Mouse (Mus musculus) lung, embryonic 14.5 days (tissue): ENCODE measurements around the gene Slc39a1. TPM values are rescaled to one million over a fixed set of nuclear protein-coding genes. Genes with fewer than 3 reads are reported as not detected.
"Not testable (repeated sequence)": the region's sequence is repeated elsewhere in the genome, so short reads cannot be mapped to it uniquely, and the experiment has no call there.

Source experiments
- ATAC-seq: fragments of 200-750 bp; cut with Nextera tagmentation; 2 replicates; pipeline ENCODE4 v1.8.0; 2017; ENCODE audit warnings: mild to moderate bottlenecking, moderate TSS enrichment, moderate library complexity; ENCODE audit not compliant: insufficient read depth
- DNase-seq: peaks from one replicate; pipeline ENCODE4 v3.0.0-alpha.2; 2015
- H3K27ac ChIP-seq: fragments of 300-500 bp; sonication (generic); 2 replicates; pipeline ENCODE4 v1.5.1; 2014; ENCODE audit warnings: low read depth, mild to moderate bottlenecking, moderate library complexity
- H3K27me3 ChIP-seq: fragments of 300-500 bp; sonication (generic); 2 replicates; pipeline ENCODE4 v1.6.1; 2014; ENCODE audit warnings: low read length, control low read depth; ENCODE audit not compliant: insufficient read depth
- H3K36me3 ChIP-seq: fragments of 300-500 bp; sonication (generic); 2 replicates; pipeline ENCODE4 v1.6.1; 2014; ENCODE audit warnings: control low read depth; ENCODE audit not compliant: insufficient read depth
- H3K4me1 ChIP-seq: fragments of 300-500 bp; sonication (generic); 2 replicates; pipeline ENCODE4 v1.6.1; 2014; ENCODE audit warnings: antibody characterized with exemption, control low read depth; ENCODE audit not compliant: insufficient read depth
- H3K4me2 ChIP-seq: fragments of 300-500 bp; sonication (generic); 2 replicates; pipeline ENCODE4 v1.6.1; 2014; ENCODE audit warnings: mild to moderate bottlenecking
- H3K4me3 ChIP-seq: fragments of 300-500 bp; sonication (generic); 2 replicates; pipeline ENCODE4 v1.5.1; 2014; ENCODE audit warnings: low read depth, low read length
- H3K9ac ChIP-seq: fragments of 300-500 bp; sonication (generic); 2 replicates; pipeline ENCODE4 v1.6.1; 2014
- H3K9me3 ChIP-seq: fragments of 300-500 bp; sonication (generic); 2 replicates; pipeline ENCODE4 v1.6.1; 2016; ENCODE audit warnings: low read depth, low read length, control low read depth
- CTCF ChIP-seq: IDR thresholded peaks from 2 replicates; pipeline ENCODE4 v1.5.1; 2016; ENCODE audit warnings: antibody characterized with exemption, low read depth
- WGBS: fragments of 180-500 bp; shearing (Covaris S2); extraction: QIAGEN DNeasy Blood & Tissue Kit; methylation state at CpG from one replicate; pipeline ENCODE4 v1.1.7; 2014; 5-methylcytosine and 5-hydroxymethylcytosine counted together
- polyA plus RNA-seq: library from polyadenylated mRNA; unstranded; fragments of >200 nt; fragmentation: Nextera tagmentation; extraction: Ambion mirVana; gene quantifications from 2 replicates; pipeline ENCODE4 v1.2.1, GENCODE M21; 2014

Gene Slc39a1
- polyA plus RNA-seq, 1 experiment from 2014 or later, result 85.3 TPM

GRCm38 (mm10) chr3:90241251-90241650, 6.7 kb upstream of the Slc39a1 start:
- DNase-seq, result no peak
- Histone ChIP-seq H3K36me3 (peaks cover 4% of the 10 kb centered on the region; the same call in 1 of the 2 replicates), H3K27ac (no peak overlapping the region), H3K9me3 (no peaks in the 10 kb centered on the region), H3K4me3 (no peak overlapping the region), H3K27me3 (no peaks in the 10 kb centered on the region), H3K9ac (no peak overlapping the region), H3K4me2 (no peak overlapping the region), H3K4me1 (peaks cover 5% of the 10 kb centered on the region; the same call in 1 of the 2 replicates)
- WGBS, result 91% methylated on average over 2 of the region's 2 CpGs
- TF ChIP-seq CTCF, result no peak
- no peak for ATAC-seq

- WGBS, result 84% methylated on average over 10 of the region's 10 CpGs
- Histone ChIP-seq H3K9me3 (no peaks in the 10 kb centered on the region), H3K36me3 (no peaks in the 10 kb centered on the region), H3K9ac (no peak overlapping the region), H3K4me2 (no peak overlapping the region), H3K27ac (no peak overlapping the region), H3K4me1 (peaks cover 5% of the 10 kb centered on the region; the same call in 1 of the 2 replicates), H3K27me3 (no peaks in the 10 kb centered on the region), H3K4me3 (no peak overlapping the region)
- ATAC-seq, result no peak
- no peak for DNase-seq
- TF ChIP-seq CTCF, result no peak
These were observed 6.2 kb upstream of the Slc39a1 start for GRCm38 (mm10) chr3:90241669-90242358.

GRCm38 (mm10) chr3:90242984-90243775, 4.8 kb upstream of the Slc39a1 start, which contains the start of gene Creb3l4:
Creb3l4 (minus strand) TSS chr3:90243512.
- DNase-seq (peak; percentile 91), ATAC-seq (peak; percentile 76)
- no peak for TF ChIP-seq CTCF
- Histone ChIP-seq H3K27me3 (no peaks in the 10 kb centered on the region), H3K4me3 (peak within 1 kb of the TSS; percentile 37), H3K4me2 (peak within 1 kb of the TSS; percentile 76), H3K4me1 (peaks cover 9% of the 10 kb centered on the region), H3K27ac (peak within 1 kb of the TSS; percentile 70), H3K9me3 (no peaks in the 10 kb centered on the region), H3K36me3 (no peaks in the 10 kb centered on the region), H3K9ac (peak within 1 kb of the TSS; percentile 31; the same call in 1 of the 2 replicates)
- 3% methylated on average over 19 of the region's 19 CpGs for WGBS

DNA sequence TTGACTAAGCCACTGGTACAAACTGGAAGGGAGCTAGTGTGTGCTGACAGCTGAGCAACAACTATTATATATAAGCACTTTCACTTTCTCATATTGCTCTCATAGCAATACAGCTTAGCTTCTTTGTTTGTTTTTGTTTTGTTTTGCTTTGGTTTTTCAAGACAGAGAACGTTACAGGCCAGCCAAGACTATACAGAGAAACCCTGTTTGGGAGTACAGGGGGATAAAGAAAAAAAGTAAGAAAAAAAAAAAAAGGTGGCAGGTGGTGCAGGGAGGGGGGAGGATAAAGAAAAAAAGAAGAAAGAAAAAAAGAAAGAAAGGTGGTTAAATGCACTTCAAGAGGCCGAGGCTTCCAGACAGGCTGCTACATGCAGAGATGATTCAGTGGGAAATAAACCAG, 2.6 kb upstream of the Slc39a1 start:
- H3K9ac ChIP-seq, result no peak overlapping the region
- no peak for TF ChIP-seq CTCF
- no peaks in the 10 kb centered on the region for H3K9me3 ChIP-seq
- H3K36me3 ChIP-seq, result peaks cover 4% of the 10 kb centered on the region; the same call in 1 of the 2 replicates
- no peak overlapping the region for H3K27ac ChIP-seq
- no peaks in the 10 kb centered on the region for H3K27me3 ChIP-seq
- DNase-seq (no peak), ATAC-seq (no peak)
- H3K4me2 ChIP-seq, result no peak overlapping the region
- 48% methylated on average over 2 of the region's 2 CpGs for WGBS
- peaks cover 9% of the 10 kb centered on the region for H3K4me1 ChIP-seq
- no peak overlapping the region for H3K4me3 ChIP-seq

DNA sequence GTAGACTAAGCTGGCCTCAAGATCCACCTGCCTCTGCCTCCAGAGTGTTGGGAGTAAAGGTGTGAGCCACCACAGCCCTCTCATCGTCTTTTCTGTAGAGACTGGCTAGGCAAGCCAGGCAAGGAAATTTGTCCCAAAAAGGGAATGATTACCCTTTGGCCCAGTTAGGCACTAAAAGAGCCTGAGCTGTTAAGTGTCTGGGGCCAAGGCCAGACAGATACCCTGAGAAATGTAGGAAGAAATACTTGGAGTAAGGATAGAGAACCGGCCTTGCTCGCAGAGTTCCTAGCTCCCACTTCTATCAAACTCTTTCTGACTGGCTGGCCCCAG, 377 bp upstream of the Slc39a1 start:
- peaks cover 9% of the 10 kb centered on the region for H3K4me1 ChIP-seq
- H3K9ac ChIP-seq, result peak overlapping the region; percentile 79
- H3K36me3 ChIP-seq, result peaks cover 18% of the 10 kb centered on the region
- peak overlapping the region; percentile 95 for H3K27ac ChIP-seq
- H3K4me3 ChIP-seq, result peak overlapping the region; percentile 69
- DNase-seq (no peak), ATAC-seq (peak; percentile 29; the same call in 1 of the 2 replicates)
- 1% methylated on average over 3 of the region's 3 CpGs for WGBS
- TF ChIP-seq CTCF, result 0 out of 2 replicates have a peak, but pooled peaks have one; percentile 18
- no peaks in the 10 kb centered on the region for H3K27me3 ChIP-seq
- no peaks in the 10 kb centered on the region for H3K9me3 ChIP-seq
- H3K4me2 ChIP-seq, result peak overlapping the region; percentile 73

DNA sequence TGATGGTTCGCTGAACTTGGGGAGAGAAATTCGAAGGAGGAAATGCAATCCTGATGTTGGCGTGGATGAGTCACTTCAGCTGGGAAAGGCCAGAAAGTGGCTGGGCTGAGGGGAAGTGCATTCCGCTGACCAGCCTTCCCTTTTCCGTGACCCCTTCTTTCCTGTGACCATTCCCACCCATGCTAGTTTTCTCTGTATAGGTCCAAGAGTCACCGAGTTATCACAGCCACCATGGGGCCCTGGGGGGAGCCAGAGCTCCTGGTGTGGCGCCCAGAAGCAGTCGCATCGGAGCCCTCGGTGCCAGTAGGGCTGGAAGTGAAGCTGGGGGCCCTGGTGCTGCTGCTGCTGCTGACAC, 751 bp downstream of the Slc39a1 start:
- H3K4me2 ChIP-seq, result peak overlapping the region; percentile 73
- H3K27me3 ChIP-seq, result no peaks in the 10 kb centered on the region
- peaks cover 18% of the 10 kb centered on the region for H3K36me3 ChIP-seq
- H3K27ac ChIP-seq, result peak overlapping the region; percentile 95
- peak; percentile 64 for DNase-seq
- peaks cover 7% of the 10 kb centered on the region for H3K4me1 ChIP-seq
- no peak for ATAC-seq
- 2% methylated on average over 10 of the region's 10 CpGs for WGBS
- peak overlapping the region; percentile 69 for H3K4me3 ChIP-seq
- no peak for TF ChIP-seq CTCF
- H3K9ac ChIP-seq, result peak overlapping the region; percentile 79
- no peaks in the 10 kb centered on the region for H3K9me3 ChIP-seq

GRCm38 (mm10) chr3:90250791-90251190, 2.8 kb downstream of the Slc39a1 start:
- DNase-seq, result no peak
- peaks cover 8% of the 10 kb centered on the region for H3K4me1 ChIP-seq
- H3K36me3 ChIP-seq, result peaks cover 18% of the 10 kb centered on the region
- no peaks in the 10 kb centered on the region for H3K27me3 ChIP-seq
- H3K9ac ChIP-seq, result no peak overlapping the region
- no peak for ATAC-seq
- H3K4me3 ChIP-seq, result no peak overlapping the region
- H3K9me3 ChIP-seq, result no peaks in the 10 kb centered on the region
- TF ChIP-seq CTCF, result no peak
- H3K4me2 ChIP-seq, result no peak overlapping the region
- 76% methylated on average over 6 of the region's 6 CpGs for WGBS
- no peak overlapping the region for H3K27ac ChIP-seq

- WGBS, result 97% methylated on average over 6 of the region's 12 CpGs
- H3K4me3 ChIP-seq, H3K27ac ChIP-seq, ATAC-seq, H3K27me3 ChIP-seq, H3K4me2 ChIP-seq, DNase-seq, H3K9ac ChIP-seq, H3K4me1 ChIP-seq, H3K9me3 ChIP-seq: not testable (repeated sequence)
- H3K36me3 ChIP-seq, result peaks cover 18% of the 10 kb centered on the region
These were observed 3.8 kb downstream of the Slc39a1 start for GRCm38 (mm10) chr3:90251731-90252226.

- not testable (repeated sequence) for H3K4me1 ChIP-seq, H3K4me2 ChIP-seq, H3K27me3 ChIP-seq, H3K9me3 ChIP-seq, ATAC-seq, H3K4me3 ChIP-seq, H3K9ac ChIP-seq, DNase-seq, H3K27ac ChIP-seq
- 93% methylated on average over 2 of the region's 2 CpGs for WGBS
- H3K36me3 ChIP-seq, result peaks cover 26% of the 10 kb centered on the region
These were observed 4.7 kb downstream of the Slc39a1 start for GRCm38 (mm10) chr3:90252659-90253058.

GRCm38 (mm10) chr3:90253174-90253573, 5.2 kb downstream of the Slc39a1 start:
- peak; percentile 0; the same call in 1 of the 2 replicates for ATAC-seq
- H3K4me2 ChIP-seq, result not testable (repeated sequence)

More at GRCm38 (mm10) chr3:90253174-90253573, 5.2 kb downstream of the Slc39a1 start:
- not testable (repeated sequence) for H3K27me3 ChIP-seq, H3K4me3 ChIP-seq, DNase-seq, H3K9me3 ChIP-seq, H3K9ac ChIP-seq, H3K27ac ChIP-seq, H3K4me1 ChIP-seq
- peaks cover 30% of the 10 kb centered on the region for H3K36me3 ChIP-seq
- 88% methylated on average over 1 of the region's 1 CpGs for WGBS
